Mouse (Mus musculus): ENCODE measurements around the gene Clint1. TPM values are rescaled to one million over a fixed set of nuclear protein-coding genes. Genes with fewer than 3 reads are reported as not detected.

The Clint1 gene
- polyA plus RNA-seq, 1 experiment = 70.1 TPM

DNA sequence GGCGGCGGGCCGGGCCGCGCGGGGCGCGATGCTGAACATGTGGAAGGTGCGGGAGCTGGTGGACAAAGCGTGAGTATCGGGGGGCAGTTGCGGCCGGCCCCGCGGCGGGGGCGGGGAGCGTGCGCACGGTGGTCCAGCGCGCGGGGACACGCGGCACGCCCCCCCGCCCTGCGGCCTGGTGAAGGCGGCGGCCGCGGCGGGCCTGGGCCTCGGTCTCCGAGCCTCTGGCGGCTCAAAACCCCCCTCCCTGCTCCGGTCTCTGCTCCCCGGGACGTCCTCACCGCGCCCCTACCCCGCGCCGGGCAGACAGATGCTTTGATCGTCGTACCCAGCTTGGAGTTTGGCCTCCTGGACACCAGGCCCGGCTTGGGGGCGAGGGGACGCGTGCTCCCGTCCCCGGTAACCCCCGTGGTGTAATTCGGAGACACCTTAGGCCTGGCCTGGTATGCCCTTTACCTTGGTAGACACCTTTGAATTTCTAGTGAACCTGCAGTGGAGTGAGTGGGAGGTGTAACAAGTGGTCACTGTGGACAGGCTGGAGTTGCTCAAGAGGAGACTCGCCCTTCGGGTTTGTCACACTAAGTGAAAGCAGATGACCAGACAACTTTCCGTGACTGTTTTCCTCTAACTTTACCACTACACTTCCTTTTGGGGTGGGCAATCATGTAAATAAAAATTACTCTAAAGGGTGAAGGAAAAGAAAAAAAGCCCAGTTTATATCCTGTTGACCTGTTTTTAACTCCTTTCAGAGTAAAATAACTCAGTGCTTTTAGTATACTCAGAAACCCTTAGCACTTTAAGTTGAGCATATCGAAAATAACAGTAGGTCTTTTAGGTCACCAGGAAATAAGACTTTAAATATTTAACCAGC is 508 bp downstream of the Clint1 start:
- Histone ChIP-seq H3K4me3 (ENCODE audit: control insufficient read depth, insufficient read depth, low read length) (peak overlapping the region; percentile 99), H3K27ac (ENCODE audit: control insufficient read depth, insufficient read depth, low read length) (peak overlapping the region; percentile 89), H3K27me3 (ENCODE audit: control insufficient read depth, insufficient read depth, low read length) (no peaks in the 10 kb centered on the region), H3K36me3 (ENCODE audit: control insufficient read depth, insufficient read depth, low read length) (no peaks in the 10 kb centered on the region), H3K4me1 (replicated peaks; ENCODE audit: control insufficient read depth, insufficient read depth, low read length) (peaks cover 18% of the 10 kb centered on the region)
- peak; percentile 46 for DNase-seq
- under 1% methylated on average over 48 of the region's 58 CpGs for WGBS
- no peak for TF ChIP-seq CTCF (IDR thresholded peaks at IDR 0.05; ENCODE audit: borderline replicate concordance, control insufficient read depth, extremely low read depth, insufficient read depth, low read length, poor library complexity)
- TF ChIP-seq POLR2A (IDR thresholded peaks at IDR 0.05; ENCODE audit: control insufficient read depth, extremely low read depth, insufficient read depth, low read length, poor library complexity) = no peak

DNA sequence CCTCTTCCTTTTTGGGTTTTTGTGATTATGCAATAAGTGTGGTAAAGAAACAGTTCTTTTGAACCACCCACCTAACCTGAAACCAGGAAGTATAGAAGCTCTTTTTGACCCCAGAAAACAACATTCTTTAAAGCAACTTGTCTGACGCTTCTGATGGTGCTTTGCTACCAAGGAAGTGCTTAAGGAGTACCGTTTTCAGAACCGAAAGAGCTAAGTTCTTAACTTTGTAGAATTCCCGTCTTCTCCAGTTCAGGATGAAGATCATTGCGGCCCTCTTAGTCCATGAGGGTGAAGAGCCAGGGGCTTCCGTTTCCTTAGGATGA is 1.1 kb downstream of the Clint1 start:
- Histone ChIP-seq H3K36me3 (ENCODE audit: control insufficient read depth, insufficient read depth, low read length) (no peaks in the 10 kb centered on the region), H3K27ac (ENCODE audit: control insufficient read depth, insufficient read depth, low read length) (no peak overlapping the region; the same call in 1 of the 2 replicates), H3K27me3 (ENCODE audit: control insufficient read depth, insufficient read depth, low read length) (no peaks in the 10 kb centered on the region), H3K4me1 (replicated peaks; ENCODE audit: control insufficient read depth, insufficient read depth, low read length) (peaks cover 13% of the 10 kb centered on the region), H3K4me3 (ENCODE audit: control insufficient read depth, insufficient read depth, low read length) (no peak overlapping the region)
- no peak for TF ChIP-seq POLR2A (IDR thresholded peaks at IDR 0.05; ENCODE audit: control insufficient read depth, extremely low read depth, insufficient read depth, low read length, poor library complexity)
- TF ChIP-seq CTCF (IDR thresholded peaks at IDR 0.05; ENCODE audit: borderline replicate concordance, control insufficient read depth, extremely low read depth, insufficient read depth, low read length, poor library complexity) = no peak
- WGBS = 3% methylated on average over 6 of the region's 6 CpGs
- DNase-seq = no peak

DNA sequence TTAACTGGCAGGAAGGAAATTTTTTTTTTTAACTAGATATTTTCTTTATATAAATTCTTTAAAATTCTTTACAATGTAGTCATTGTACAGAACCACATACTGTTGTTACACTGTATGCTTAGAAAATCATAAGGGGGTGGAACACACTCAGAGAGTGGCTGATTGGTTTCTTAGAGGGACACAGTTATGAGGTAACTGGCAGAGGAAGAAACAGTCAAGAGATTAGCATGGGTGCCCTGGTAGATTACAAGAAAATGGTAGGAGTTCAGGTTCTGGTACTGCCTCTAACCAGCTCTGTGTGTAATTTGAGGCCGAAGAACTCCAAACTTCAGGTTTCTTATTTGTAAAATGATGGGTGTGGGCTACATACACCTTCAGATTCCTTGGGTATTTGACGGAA is 2.1 kb downstream of the Clint1 start:
- Histone ChIP-seq H3K27ac (ENCODE audit: control insufficient read depth, insufficient read depth, low read length) (no peak overlapping the region), H3K27me3 (ENCODE audit: control insufficient read depth, insufficient read depth, low read length) (no peaks in the 10 kb centered on the region), H3K36me3 (ENCODE audit: control insufficient read depth, insufficient read depth, low read length) (no peaks in the 10 kb centered on the region), H3K4me3 (ENCODE audit: control insufficient read depth, insufficient read depth, low read length) (no peak overlapping the region), H3K4me1 (replicated peaks; ENCODE audit: control insufficient read depth, insufficient read depth, low read length) (peaks cover 10% of the 10 kb centered on the region)
- WGBS = 97% methylated on average over 2 of the region's 2 CpGs
- no peak for TF ChIP-seq CTCF (IDR thresholded peaks at IDR 0.05; ENCODE audit: borderline replicate concordance, control insufficient read depth, extremely low read depth, insufficient read depth, low read length, poor library complexity)
- TF ChIP-seq POLR2A (IDR thresholded peaks at IDR 0.05; ENCODE audit: control insufficient read depth, extremely low read depth, insufficient read depth, low read length, poor library complexity) = no peak
- no peak for DNase-seq

DNA sequence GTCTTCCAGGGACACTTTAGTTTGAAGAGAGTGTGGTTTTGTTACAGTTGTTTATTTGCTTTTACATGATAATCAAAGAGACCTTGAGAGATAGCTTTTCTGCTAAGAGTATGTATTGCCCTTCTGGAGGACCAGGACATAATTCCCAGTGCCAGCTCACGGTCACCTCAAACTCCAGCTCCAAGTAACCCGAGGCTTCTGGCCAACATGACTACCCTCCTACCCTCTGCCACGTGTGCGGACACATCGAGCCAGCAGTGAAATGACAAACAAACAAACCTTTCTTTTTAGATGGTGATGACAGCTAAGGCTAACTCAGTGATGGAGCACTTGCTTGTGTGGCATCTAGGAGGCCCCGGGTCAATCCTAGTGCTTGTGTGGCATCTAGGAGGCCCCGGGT is 2.5 kb downstream of the Clint1 start:
- Histone ChIP-seq H3K27me3 (ENCODE audit: control insufficient read depth, insufficient read depth, low read length) (no peaks in the 10 kb centered on the region), H3K4me3 (ENCODE audit: control insufficient read depth, insufficient read depth, low read length) (no peak overlapping the region), H3K4me1 (replicated peaks; ENCODE audit: control insufficient read depth, insufficient read depth, low read length) (peaks cover 10% of the 10 kb centered on the region), H3K36me3 (ENCODE audit: control insufficient read depth, insufficient read depth, low read length) (no peaks in the 10 kb centered on the region), H3K27ac (ENCODE audit: control insufficient read depth, insufficient read depth, low read length) (no peak overlapping the region)
- TF ChIP-seq CTCF (IDR thresholded peaks at IDR 0.05; ENCODE audit: borderline replicate concordance, control insufficient read depth, extremely low read depth, insufficient read depth, low read length, poor library complexity) (no peak), POLR2A (IDR thresholded peaks at IDR 0.05; ENCODE audit: control insufficient read depth, extremely low read depth, insufficient read depth, low read length, poor library complexity) (no peak)
- WGBS = 93% methylated on average over 7 of the region's 7 CpGs
- no peak for DNase-seq

DNA sequence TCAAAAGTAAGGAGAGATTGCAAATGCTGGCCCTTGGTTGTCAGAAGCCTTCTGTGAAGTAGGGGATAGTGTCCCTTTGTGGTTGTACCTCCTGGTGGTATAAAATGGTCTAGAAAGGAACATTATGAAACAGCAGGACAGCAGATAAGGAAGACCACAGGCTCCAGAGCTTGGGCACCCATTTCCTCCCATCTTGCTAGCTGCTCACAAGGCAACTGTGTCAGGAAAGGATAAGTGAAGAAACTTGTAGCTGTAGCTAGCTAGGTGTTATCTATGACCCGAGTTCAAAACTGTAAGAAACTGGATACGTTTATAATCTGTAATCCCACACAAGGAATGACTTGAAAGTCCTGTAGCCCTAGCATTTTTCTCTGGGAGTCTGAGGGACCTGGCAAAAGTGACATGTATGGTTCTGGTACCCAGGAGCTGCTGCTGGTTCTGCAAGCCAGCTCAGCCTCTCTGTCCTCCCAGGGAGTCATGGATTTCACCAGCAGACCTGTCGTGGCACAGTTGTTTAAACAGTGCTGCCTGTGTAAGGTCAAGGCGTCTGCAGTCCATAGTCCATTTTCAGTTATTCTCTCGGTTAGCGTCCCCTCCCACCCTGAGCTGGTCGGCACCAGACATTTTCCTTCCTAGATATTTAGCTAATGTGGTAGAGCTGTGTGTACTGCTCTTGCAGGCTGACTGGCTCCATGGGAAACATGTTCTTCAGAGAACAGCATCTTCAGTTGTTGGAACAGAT is 3.7 kb downstream of the Clint1 start:
- no peak for DNase-seq
- H3K27ac ChIP-seq (ENCODE audit: control insufficient read depth, insufficient read depth, low read length) = no peak overlapping the region
- no peaks in the 10 kb centered on the region for H3K36me3 ChIP-seq (ENCODE audit: control insufficient read depth, insufficient read depth, low read length)
- no peaks in the 10 kb centered on the region for H3K27me3 ChIP-seq (ENCODE audit: control insufficient read depth, insufficient read depth, low read length)
- H3K4me3 ChIP-seq (ENCODE audit: control insufficient read depth, insufficient read depth, low read length) = no peak overlapping the region
- no peak for TF ChIP-seq CTCF (IDR thresholded peaks at IDR 0.05; ENCODE audit: borderline replicate concordance, control insufficient read depth, extremely low read depth, insufficient read depth, low read length, poor library complexity)
- 67% methylated on average over 7 of the region's 7 CpGs for WGBS
- H3K4me1 ChIP-seq (replicated peaks; ENCODE audit: control insufficient read depth, insufficient read depth, low read length) = peaks cover 10% of the 10 kb centered on the region

DNA sequence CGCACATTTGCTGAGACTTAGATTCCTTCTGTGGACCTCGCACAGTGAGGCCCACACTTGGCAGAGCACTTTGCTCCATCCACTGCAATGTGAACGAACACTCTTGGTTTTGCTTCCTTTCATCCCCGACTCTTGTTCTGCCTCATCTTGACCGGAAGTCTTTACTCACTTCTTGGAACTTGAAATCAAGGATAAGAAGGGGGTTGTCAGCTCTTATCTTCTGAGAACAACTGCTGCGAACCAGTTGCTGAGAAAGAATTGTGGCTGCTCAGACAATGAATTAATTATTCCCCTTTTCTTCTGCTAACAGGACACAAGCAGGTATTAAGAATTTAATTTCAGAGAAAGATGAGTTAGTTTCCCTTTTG is 4.3 kb downstream of the Clint1 start:
- TF ChIP-seq POLR2A (IDR thresholded peaks at IDR 0.05; ENCODE audit: control insufficient read depth, extremely low read depth, insufficient read depth, low read length, poor library complexity) = no peak
- TF ChIP-seq CTCF (IDR thresholded peaks at IDR 0.05; ENCODE audit: borderline replicate concordance, control insufficient read depth, extremely low read depth, insufficient read depth, low read length, poor library complexity) = no peak
- WGBS = 73% methylated on average over 6 of the region's 6 CpGs
- no peaks in the 10 kb centered on the region for H3K36me3 ChIP-seq (ENCODE audit: control insufficient read depth, insufficient read depth, low read length)
- H3K27ac ChIP-seq (ENCODE audit: control insufficient read depth, insufficient read depth, low read length) = no peak overlapping the region
- DNase-seq = no peak
- H3K27me3 ChIP-seq (ENCODE audit: control insufficient read depth, insufficient read depth, low read length) = no peaks in the 10 kb centered on the region
- no peak overlapping the region for H3K4me3 ChIP-seq (ENCODE audit: control insufficient read depth, insufficient read depth, low read length)
- H3K4me1 ChIP-seq (replicated peaks; ENCODE audit: control insufficient read depth, insufficient read depth, low read length) = peaks cover 10% of the 10 kb centered on the region

Measured in thymus, adult 2 months (tissue).